Mouse (Mus musculus) lung, adult 2 months (tissue): ENCODE results near the gene Gm17018.

Source experiments
- CTCF ChIP-seq: fragments of 200-500 bp; IDR thresholded peaks from 2 replicates; pipeline ENCODE4 v1.5.1; 2011; ENCODE audit warnings: mild to moderate bottlenecking, low read length, control low read depth; ENCODE audit not compliant: insufficient read depth
- POLR2A ChIP-seq: fragments of 200-500 bp; IDR thresholded peaks from 2 replicates; pipeline ENCODE4 v1.6.1; 2011; ENCODE audit warnings: low read depth, mild to moderate bottlenecking, control low read depth, low read length, borderline replicate concordance; ENCODE audit errors: extremely low read depth

DNA sequence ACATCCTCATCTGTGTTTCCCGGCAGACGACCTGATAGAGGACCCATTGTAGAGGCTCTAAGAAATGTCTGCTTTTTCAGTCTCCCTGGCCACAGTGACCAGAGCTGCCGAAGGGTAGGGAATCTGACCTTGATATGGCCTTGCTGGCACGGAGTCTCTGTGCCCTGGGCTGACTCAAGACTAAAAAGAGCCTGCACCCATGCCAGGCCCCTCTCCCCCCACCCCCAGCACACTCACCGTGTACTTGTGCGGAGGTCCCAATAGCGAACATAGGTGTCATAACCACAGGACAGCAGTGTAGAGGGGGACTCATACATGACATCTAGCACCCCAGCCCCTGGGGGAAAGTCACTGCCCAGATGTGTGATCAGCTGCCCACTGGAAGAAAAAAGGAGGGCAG lies 19.0 kb downstream of the Gm17018 start:
- TF ChIP-seq POLR2A: no peak
- TF ChIP-seq CTCF: no peak
